Mouse (Mus musculus): ENCODE measurements around the gene Apba1. TPM values are rescaled to one million over a fixed set of nuclear protein-coding genes. Genes with fewer than 3 reads are reported as not detected.

Gene Apba1
- 1.5 TPM for polyA plus RNA-seq (2014; fragmentation: Illumina TruSeq; extraction: RNeasy Lipid Tissue Mini Kit (QIAGEN cat#74804); ENCODE audit: insufficient read depth, low read depth, low replicate concordance)

DNA sequence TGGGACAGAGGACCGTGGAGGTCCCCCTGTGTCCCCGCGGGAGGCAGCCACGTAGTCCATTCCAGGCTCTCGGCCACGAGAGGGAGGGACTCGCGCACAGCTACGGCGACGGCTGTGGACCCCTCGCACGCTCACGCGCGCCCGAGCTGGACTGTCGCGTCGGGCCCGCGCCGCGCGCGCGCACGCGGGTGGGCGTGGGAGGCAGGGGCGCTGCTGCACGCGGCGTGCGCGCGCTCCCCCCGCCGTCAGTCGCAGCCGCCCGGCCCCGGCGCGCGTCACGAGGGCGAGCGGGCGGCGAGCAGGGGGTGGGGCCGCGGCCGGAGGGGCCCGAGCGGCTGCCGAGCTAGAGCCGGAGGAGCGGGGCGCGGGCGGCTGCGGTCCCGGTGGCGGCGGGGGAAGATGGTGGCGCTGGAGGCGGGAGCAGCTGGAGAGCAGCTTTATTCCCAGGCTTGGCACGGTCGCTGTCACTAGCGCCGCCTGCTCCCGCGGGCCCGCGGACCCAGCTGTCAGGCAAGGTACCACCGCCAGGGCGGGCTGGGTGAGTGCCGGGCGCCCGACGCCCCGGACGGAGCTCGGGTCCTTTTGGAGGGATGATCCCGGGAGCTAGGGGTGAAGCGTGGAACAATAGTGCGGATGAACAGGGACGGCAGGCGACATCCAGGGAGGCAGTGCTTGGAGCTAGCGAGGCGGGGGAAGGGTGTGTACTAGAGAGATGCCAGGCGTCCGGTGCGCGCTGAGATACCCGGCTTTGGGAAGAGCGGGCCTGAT, at the start of gene Apba1:
TSS of gene Apba1 (plus strand) at position 334 of the 768 bp plus-strand sequence.

Other genes with a start within 250 kb of the Apba1 start
- 5.8 TPM for gene 1700028P14Rik, start 106.1 kb upstream of the Apba1 start, polyA plus RNA-seq (2014; fragmentation: Illumina TruSeq; extraction: RNeasy Lipid Tissue Mini Kit (QIAGEN cat#74804); ENCODE audit: insufficient read depth, low read depth, low replicate concordance)
- 4.8 TPM for gene Ptar1, start 71.5 kb upstream of the Apba1 start, polyA plus RNA-seq (2014; fragmentation: Illumina TruSeq; extraction: RNeasy Lipid Tissue Mini Kit (QIAGEN cat#74804); ENCODE audit: insufficient read depth, low read depth, low replicate concordance)

Measured in lung, adult 10 weeks (tissue).